Mouse (Mus musculus): ENCODE measurements at regions not wholly inside any gene's neighbourhood (a gene's known extent, or its start where the extent isn't known, plus 50 kb on each side); places are given as distances from the start of the nearest gene placed in this dataset.
"Not testable (repeated sequence)": the region's sequence is repeated elsewhere in the genome, so short reads cannot be mapped to it uniquely, and the experiment has no call there.

DNA sequence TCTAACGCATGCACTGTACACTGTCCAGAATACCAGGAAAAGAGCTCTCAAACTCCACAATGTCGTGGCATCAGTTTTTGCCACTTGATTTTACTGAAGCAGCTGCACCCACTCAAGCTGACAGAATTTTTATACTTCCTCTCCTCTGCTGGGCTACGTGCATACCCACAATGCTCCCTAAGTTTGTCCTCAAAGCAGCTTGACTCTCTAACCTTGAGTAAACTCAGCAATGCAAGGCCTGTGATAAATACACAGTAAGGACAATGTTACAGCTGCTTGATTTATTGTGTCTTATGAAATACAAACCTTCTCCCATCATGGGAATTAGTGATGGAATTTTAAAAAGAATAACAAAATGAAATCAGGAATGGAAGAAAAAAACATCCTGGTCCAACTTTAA is 129.7 kb downstream of the Trmt11 start:
- DNase-seq = no peak

DNA sequence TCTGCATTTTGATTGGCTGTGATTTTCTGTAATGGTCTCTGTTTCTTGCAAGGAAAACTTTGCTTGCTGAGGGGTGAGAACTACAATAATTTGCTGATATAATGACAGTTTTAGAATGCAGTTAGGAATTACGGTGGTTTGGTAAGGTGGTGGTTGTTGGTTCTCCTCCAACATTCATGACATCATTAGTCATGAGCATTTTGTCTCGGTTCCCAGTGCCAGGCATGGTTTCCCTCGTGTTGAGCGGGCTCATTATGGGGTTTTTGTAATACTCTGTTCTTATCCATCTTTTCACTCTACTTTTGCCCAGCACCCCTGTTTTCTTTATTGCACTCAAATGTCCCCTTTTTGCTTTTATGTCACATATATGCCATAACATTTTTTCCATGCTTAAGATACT is 149.9 kb downstream of the Trmt11 start:
- no peak for DNase-seq

DNA sequence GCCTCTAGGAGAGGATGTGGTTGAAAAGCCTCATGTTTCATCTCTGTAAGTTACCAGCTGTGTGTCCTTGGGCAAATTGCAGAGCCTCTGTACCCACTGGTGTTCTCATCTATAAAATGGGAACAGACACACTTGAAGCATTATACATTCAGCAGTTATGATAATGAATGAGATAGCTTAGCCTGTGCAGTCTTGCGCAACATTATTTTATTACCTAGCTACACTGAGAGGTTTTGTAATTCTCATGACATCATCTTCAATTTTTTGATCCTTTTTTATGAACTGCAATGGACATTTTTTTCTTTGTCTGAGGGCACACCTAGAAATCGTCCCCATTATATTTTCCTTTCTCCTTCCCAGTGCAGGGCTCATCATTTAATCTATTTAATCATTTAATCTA is 153.5 kb downstream of the Trmt11 start:
- DNase-seq = no peak

DNA sequence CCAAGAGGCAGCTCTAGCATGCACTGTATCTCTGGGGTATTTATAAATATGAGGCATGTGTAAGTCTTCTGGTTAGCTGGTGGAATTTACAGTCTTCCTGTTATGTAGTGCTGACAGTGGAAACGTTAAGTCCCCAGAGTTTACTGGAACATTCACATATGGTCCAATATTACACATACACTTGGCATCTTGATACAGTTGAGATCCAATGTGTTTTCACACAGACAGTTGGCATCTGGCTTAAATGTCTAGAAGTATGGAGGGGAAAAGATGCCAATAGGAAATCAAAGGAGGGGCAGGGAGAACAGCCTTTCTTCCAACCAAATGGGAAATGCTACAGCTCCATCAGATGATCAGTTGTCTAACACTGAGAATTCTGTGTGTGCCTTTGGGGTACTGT is 154.0 kb downstream of the Trmt11 start:
- no peak for DNase-seq

DNA sequence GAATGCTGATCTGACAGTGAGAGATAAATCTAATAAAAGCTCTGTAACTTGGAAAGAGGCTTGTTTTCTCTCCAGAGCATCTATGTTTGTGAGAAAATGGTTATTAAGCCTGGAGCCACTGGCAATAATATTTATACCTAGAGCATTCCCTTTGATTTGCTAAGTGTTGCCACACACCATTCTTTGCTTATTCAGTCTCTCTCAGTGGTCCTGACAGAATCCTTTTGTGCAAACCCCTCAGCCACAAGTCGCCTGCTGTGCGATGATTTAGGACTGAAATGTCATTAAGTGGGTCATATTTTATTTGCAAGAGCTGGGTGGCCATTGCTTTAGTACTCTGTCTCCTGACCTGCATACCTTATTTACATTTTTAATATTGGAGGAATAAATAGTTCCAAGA is 160.7 kb downstream of the Trmt11 start:
- DNase-seq = no peak

DNA sequence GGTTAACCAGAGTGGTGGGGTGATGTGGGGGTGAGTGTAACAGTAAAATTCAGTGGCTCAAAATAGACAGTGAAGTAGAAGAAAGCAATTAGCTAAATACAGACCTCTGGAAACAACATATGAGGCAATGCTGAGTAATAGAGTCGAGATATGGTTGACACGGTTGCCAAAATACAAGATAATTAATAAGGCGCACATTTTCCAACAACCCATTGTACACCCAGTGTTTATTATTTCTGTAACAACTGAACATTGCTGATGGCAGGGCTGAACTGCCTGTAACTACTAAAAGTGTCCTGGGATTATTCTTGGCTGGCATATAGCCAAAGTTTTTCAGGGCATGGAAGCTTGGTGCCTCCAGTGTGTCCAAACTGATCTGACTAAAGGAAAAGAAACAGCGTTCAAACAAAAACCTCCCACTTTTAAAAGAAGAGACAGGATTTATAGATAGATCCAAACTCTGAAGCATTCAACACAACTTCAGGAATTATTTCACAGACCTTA is 174.1 kb downstream of the Trmt11 start:
- no peak for DNase-seq

DNA sequence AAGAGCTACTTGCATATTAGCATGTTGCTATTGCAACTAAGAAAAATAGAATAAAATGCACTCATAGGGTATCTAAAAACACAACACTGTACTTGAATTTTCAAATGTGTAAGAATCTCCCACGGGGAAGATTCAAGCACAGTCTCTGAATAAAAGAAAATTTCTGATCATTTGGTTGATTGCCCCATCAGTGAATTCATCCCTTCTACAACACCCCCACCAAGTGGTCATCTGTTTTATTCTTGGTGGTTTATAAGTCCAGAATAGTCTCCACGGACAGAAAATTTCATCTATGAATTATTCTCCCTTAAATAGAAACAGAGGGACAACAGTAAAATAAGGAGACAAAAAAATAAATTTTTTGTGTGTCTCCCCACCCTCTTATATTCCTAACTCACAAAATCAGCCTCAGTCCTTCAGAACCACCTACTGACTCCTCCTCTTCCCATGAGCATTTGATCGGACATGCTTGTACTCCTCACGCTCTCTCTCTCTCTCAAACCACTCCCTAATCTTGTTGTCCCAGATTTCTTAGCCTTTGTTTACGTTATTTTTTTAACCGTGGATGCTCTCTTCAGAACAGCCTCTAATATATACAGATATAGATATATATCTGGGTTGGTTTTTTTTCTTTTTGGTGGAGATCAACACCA is 181.0 kb downstream of the Trmt11 start:
- no peak for DNase-seq

DNA sequence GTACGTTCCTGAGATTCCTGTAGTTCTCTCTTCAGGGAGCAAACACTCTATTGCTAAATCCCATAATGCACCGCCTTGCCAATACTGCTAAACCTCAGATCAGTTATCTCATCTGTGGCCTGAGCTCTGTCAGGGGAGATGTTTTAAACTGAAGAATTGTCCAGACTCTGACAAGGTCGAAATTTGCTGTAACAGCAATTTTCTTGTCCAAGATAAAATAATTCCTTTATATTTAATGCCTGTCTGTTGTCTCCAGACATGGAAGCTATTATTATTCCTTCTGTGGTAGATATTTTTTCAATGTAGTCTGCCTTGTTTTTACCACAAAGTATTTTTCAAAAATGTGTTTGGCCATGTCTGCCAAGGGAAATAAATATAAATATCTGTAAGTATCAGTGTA is 184.2 kb downstream of the Trmt11 start:
- no peak for DNase-seq

DNA sequence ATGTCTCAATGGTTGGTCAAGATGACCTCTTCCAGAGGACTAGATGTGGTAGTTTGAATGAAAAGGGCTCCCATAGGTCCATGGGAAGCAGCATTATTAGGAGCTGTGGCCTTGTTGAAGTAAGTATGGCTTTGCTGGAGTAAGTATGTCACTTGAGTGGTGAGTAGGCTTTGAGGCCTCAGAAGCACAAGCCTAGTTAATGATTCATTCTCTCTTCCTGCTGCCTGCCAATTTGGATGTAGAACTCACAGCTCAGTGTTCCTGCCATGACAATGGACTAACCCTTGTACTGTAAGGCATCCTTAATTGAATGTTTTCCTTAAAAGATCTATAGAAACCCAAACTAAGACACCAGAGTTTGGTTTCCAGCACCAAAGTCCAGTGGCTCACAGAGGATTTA is 188.8 kb downstream of the Trmt11 start:
- peak; percentile 34 for DNase-seq

DNA sequence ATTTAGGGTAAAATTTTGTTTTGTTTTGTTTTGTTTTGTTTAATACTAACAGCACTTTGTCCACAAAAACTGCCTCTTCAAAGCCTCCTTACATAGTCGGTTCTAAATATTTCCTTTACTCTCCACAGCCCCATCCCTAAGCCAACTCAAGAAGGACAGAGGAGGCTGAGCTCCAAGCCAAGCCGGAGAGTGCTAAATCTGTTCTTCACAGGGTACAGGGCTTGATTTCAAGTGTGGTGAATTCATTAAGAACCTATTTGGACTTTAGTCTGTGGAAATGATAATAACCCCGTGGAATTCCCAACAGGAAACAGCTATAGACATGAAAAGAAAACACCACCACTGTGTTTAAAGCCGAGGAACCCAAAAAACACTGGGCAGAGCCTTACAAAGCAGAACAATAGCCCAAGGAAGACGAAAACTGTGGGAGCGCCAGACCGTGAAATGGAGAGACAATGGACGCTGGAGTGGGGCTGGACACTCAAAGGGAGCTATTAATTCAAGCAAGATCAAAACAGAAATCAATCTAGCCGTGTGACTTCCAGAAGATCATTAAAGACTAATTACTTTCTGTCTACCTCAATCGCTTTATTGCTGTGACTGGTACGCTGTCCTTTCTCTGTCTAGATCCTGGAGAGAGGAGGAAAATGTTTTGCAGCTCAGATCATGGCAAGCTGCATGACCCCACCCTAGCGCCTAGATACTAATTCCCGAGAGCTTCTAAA is 194.7 kb downstream of the Trmt11 start:
- no peak for DNase-seq

DNA sequence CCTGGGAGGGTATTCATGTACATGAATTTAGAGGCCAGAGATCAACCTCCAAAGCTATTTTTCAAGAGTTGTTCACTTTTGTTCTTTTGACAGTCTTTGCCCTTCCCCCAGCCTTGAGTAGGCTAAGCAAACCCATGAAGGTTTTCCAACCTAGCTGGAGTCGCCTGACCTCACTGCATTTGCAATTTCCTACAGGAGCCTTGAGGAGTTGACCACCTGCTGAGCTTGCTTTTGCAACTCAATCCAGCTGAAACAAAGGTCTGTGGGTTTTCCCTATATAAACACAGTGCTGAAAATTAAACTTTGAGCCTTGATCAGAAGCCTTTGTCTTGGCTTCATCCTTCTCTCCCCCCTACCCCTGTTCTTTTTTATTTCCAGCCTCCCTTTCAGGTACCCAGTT is 170.2 kb upstream of the Cenpw start:
- DNase-seq = no peak

DNA sequence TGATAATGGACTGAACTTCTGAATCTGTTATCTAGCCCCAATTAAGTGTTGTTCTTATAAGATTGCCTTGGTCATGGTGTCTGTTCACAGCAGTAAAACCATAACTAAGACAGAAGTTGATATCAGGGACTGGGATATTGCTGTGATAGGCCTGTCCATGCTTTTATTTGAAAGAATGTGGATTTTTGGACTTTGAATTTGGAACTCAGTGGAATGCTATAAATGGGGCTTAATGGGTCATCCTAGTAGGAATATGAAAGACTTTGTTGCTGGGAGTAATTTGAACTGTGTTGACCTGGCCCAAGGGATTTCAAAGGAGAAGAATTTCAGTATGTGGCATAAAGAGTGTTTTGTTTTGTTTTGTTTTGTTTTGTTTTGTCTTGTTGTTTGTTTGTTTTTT is 160.5 kb upstream of the Cenpw start:
- DNase-seq = not testable (repeated sequence)

DNA sequence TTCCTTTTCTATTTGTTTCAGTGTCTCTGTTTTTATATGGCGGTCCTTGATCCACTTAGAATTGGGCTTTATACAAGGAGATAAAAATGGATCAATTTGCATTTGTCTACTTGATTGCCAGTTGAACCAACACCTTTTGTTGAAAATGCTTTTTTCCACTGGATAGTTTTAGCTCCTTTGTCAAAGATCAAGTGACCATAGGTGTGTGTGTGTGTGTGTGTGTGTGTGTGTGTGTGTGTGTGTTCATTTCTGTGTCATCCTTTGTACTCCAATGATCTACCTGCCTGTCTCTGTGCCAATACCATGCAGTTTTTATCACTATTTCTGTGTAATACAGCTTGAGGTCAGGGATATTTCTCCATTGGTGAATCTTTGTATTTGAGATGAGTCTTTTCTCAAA is 158.7 kb upstream of the Cenpw start:
- DNase-seq = no peak

DNA sequence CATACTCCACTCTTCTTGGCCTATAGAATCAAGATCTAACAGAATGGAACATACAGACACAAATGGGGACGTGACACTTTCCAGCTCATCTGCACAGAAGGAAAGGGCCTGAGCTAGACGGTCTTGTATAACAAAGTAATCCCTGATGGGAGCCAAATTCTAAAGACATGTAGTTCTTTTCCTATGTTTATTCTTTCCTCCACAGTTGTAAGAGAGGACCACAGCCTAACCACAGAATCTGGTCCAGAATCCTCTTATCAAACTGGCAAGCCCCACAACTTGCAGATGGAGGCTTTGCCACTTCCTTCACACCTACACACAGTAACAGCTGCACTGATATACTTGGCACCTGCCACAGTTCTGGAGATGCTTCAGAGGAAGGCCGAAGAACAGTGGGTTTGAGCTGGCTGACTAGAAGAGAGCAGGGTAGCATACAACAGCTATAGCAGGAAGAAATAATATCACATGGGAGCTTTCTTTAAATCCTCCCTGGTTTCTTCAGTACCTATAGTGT is 142.7 kb upstream of the Cenpw start:
- no peak for DNase-seq

DNA sequence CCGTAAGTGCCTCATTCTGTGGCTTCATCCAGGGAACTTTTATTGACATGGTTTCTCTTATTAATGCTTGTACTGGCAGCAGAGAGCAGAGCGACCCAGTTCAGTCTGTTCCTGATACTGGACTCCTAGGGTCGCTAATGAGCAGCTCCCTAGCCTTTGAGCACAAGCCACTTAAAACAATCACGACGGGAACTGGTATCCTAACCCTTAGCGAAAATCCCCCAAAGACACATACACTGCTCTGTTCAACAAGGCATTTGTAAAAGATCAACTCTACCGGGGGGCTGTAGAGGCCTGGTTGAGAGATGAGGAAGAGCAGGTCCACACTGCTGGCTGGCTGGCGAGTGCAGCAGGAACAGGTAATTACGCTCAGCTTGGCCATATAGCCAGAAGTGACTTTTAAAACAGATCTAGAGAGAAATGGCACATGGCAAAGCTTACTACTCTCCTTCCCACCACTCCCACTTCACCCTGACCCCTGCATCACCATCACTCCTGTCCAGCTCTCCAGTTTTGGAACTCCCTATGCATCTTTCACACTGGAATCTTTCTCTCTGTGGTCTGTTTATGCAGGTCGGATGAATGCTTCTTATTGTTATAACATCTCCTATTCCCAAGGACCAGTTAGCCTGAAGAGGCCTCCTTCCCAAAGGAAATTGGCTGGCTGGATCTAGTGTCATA is 128.1 kb upstream of the Cenpw start:
- DNase-seq = no peak

DNA sequence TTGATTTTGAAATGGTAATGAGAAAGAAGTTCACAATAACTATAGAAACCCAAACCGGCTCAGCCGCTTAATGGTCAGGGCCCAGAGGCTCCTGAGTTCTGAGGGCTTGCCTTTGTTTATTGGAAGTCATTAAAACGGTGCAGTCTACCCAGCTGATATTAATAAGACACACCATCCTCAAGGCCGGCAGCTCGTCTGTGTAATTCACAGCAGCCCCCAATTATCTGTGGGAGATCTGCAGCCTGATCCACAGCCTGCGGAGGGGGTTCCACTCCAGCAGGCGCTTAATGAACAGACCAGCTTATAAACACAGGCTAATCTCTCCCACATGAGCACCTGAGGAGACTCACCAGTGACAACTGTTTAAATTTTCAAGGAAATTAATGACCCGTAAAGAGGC is 127.5 kb upstream of the Cenpw start:
- DNase-seq = no peak

DNA sequence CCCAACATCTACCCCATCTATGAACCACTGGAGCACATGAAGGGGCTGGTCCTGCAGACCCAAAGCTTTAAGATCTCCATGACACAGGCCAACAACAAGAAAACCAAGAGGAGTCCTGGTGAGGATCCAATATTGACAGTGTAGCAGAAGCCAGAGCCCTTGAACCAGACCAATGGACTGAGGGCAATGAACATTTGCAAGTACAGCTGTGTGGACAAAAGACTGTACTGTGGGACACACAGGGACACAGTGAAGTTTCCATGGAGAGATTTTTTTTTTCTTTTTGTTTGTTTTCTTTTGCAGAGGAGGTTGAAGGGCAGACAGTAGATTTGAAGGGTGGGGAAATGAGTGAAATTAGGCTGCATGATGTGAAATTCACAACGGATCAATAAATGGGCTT is 126.5 kb upstream of the Cenpw start:
- no peak for DNase-seq

DNA sequence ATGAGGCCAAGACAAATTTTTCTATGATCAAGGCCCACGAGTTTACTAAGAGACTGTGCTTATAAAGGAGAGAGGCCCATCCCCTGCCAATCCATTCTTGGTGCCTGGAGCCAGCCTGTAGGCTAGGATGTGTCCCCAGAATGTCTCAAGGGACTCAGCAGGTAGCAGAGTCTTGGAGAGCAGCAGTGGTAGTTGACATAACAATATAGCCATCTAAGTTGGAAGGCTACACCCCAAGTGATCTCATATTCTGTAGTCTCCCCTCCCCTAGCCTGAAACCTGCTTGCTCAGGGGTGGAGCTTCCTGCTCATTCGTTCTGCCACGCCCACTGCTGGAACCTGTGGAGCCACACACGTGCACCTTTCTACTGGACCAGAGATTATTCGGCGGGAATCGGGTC is 95.5 kb upstream of the Cenpw start:
- DNase-seq = not testable (repeated sequence)

DNA sequence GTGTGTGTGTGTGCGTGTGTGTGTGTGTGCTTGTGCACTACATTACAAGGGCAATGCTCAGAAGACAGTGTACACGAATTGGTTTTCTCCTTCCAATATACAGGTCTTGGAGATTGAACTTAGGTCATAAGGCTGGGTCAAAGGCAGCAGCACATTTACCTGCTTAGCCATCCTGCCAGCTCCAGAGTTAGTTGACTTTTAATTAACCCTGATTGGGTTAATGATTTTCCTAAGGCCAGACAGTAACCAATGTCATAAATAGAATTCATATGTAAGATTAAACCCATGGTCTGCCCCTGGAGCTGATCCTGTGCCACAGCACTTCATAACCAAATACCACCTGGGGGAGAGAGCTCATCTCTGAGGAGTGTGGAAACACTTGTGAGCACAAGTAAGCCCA is 81.3 kb upstream of the Cenpw start:
- no peak for DNase-seq

DNA sequence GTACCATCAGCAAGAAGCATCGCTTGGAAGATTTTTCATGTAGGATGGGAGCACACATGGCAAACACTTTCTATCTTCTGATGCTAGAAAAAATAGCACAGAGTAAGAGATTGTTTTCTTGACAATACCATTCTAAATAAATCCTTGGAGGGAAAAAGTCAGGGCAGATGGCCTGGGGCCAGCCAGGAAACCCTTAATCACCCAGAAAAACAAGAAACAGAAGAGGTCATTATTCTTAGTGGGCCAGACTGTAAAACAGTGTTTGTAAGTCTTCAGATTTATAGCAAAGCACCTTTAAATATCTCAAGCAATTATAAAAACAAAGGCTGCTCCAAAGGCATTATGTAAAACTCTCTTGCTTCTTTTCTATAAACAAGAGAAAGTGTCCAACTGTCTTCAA is 80.1 kb upstream of the Cenpw start:
- DNase-seq = no peak

DNA sequence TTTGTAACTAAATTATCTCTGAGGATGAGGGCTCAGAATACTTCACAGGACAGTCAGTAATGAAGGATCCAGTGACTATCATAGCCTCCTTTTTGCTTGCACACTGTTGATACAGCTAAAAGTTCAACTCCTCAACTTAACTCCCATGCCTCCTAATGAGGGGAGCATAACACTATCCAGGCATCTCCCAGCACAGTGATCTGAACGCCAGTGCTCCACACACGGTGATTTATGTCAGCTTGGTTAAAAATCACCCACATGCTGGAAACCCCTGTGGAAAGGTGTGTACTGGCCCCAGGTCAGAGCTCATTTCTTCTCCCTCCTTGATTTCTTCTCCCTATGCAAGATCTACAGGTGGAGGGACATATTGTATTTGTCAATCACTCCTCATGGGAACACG is 79.6 kb upstream of the Cenpw start:
- no peak for DNase-seq

DNA sequence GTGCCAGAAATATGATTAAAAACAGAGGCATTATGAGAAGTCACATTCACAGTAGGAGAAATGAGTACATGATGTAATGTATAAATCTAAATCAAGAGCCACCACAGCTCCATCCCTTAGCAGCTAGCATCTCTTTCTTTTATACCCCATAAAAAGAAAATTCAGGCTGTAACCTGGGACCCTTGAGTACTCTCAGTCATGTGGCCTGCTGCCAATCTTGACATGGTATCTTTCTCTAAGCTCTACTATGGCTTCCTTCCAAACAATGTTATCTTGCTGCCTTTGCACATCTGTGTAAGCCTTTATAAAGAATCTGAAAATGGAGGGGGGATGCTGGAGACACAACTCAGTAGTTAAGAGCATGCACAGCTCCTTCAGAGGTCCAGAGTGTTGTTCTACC is 78.6 kb upstream of the Cenpw start:
- no peak for DNase-seq

DNA sequence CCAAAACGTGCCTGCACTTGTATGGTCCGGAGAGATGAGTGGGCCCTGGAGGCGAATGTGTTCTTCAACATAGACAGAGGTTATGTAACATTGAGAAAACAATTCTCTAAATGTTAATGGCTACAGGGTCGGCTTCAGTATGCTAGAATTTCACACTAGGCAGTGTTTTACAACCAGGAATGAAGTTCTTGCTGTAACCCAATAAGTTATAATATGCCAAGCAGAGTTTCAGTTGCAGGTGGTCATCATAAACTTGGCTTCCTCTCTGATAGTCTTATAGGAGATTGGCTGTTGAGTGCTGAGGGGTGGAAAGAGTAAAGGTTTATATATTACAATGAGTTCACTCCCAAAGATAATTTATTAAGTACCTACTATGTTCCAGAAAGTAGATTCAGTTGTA is 64.8 kb upstream of the Cenpw start:
- DNase-seq = no peak

DNA sequence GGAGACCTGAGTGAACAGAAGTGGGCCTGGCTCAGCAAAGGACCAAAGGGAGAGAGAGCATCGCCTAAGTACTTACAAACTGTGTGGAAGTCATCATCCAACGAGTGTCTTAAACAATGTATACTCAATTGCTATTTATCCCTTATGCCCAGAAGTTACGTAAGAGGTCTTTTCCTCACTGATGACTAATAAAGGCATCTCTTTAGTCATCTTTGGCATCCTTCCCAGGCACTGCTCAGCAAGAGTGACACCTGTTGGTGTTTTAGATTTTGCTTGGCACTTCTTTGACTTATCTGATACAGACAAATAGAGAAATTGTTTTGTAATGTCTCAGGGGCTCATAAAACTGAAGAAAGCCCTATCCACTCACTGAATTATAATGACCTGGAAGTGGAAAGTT is 59.4 kb upstream of the Cenpw start:
- DNase-seq = no peak
